Mouse (Mus musculus): ENCODE measurements around the gene Pygm.

Gene Pygm

GRCm38 (mm10) chr19:6445761-6446423 lies 61.7 kb downstream of the Pygm start:
- no peak for DNase-seq (ENCODE audit: low spot score)

DNA sequence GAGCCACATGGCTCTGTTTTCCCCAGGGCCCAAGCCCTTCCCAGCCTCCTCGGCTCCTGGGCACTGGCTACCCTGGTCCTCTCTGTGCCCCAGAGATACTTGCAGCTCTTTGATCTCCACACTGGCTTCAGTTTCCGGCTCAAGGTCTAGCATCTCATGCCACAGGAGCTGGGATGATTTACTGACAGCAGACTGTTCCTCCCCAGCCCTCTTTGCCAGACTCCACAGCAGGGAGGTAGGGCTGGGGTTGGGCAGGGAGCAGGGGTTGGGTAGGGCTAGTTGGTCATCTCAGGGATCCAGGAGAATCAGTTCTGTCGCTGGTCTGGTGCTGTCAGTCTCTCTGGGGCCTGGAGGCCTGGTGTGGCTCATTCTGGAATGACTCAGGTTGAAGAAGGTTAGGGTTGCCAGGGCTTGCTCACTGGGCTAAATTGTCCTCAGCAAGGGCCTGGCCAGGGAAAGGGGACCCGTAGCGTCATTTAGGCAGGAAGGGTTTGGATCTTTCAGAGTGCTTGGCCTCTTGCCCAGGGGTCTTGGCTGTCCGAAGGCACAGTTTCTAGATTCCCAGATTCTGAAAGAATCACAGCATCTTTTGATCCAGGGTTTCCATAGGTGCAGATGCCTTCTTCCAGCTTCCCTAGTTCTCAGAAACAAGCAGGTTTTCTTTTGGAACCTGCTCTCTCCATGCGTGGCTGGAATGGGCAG lies 62.7 kb downstream of the Pygm start:
- DNase-seq (ENCODE audit: low spot score): no peak

Data from lung, postnatal 25 days (tissue).